Mouse (Mus musculus) layer of hippocampus, adult 8-10 months (tissue): Measurements from ENCODE around the gene Ehbp1. TPM values are rescaled to one million over a fixed set of nuclear protein-coding genes. Genes with fewer than 3 reads are reported as not detected.

Source experiments
- DNase-seq, 2 experiments: peaks; one replicate each; pipeline ENCODE4 v3.0.0; 2022; ENCODE audit warnings: low spot score in 2 of 2
- total RNA-seq, 4 experiments: library from RNA; stranded (reverse); gene quantifications; 2 replicates each; pipeline ENCODE4 v1.2.4; 2022

Gene Ehbp1
- total RNA-seq, 4 experiments from 2014 or later: 42.5 to 54.5 (median 51.4) TPM

DNA sequence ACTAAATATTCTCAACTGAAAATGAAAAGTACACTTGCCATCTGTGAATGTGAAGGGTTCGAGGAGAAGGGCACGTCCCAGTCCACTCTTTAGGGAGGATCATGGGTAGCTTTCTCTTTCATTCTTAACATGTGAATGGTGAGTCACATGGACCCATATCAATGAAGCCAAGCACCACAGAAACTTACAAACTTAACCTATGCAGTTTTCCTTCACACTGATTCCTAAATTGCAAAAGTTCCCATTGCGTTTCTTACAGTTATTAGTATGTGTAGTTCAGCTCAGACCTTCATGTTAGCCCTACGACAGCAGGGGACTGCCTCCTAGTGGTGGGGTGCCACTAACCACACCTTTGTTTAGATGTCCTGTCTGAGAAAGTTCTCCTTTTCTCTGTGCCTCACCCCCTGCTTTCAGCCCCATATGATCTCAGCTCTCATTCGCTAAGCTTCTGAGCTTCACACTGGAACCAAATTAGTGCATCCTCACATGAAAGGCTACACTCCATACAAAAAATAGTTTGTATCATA is 368.0 kb downstream of the Ehbp1 start:
- no peak for DNase-seq

GRCm38 (mm10) chr11:21973597-21973996 is 368.5 kb downstream of the Ehbp1 start:
- no peak for DNase-seq

DNA sequence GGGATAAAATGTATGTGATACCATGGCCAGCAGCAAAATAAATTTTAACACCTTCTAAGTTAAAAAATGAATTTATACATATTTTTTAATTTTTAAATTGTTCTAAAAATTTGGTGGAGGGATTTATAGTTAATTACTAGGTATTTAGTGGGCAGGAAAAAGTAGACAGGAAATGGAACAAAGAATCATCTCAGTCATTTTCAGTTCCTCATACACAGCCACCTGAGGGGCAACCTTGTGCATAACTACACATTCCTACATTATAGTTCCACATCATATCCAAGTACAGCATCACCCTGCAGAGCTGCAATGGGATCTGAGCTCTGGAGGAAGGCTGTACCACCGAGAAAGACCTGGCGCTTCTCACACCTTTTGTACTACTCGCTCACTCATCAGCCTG is 373.2 kb downstream of the Ehbp1 start:
- no peak for DNase-seq

Other genes with a start within 250 kb of the Ehbp1 start
- gene Tmem17, start 169.8 kb upstream of the Ehbp1 start, total RNA-seq: 1 to 10 TPM; 4.3 to 6.5 (median 5.7) TPM